Mouse (Mus musculus) MEL-GATA-1-ER (cell line): ENCODE measurements around the gene Mrpl58.

Experiments
- DNase-seq: peaks from one replicate; pipeline ENCODE4 v3.0.0-alpha.2; 2012; ENCODE audit warnings: low read depth; ENCODE audit errors: extremely low read depth

Mrpl58 gene

GRCm38 (mm10) chr11:115455619-115456018 lies 52.1 kb downstream of the Mrpl58 start:
- DNase-seq: no peak

- no peak for DNase-seq
These were observed 52.6 kb downstream of the Mrpl58 start for GRCm38 (mm10) chr11:115456182-115456581.

- no peak for DNase-seq
These were observed 53.9 kb downstream of the Mrpl58 start for GRCm38 (mm10) chr11:115457405-115457804.

- DNase-seq: no peak
These were observed 57.4 kb downstream of the Mrpl58 start for GRCm38 (mm10) chr11:115460976-115461375.

GRCm38 (mm10) chr11:115461846-115462242 lies 58.3 kb downstream of the Mrpl58 start:
- no peak for DNase-seq
